ENCODE assay signal across 8 mouse cellular contexts in the genomic region with DNA sequence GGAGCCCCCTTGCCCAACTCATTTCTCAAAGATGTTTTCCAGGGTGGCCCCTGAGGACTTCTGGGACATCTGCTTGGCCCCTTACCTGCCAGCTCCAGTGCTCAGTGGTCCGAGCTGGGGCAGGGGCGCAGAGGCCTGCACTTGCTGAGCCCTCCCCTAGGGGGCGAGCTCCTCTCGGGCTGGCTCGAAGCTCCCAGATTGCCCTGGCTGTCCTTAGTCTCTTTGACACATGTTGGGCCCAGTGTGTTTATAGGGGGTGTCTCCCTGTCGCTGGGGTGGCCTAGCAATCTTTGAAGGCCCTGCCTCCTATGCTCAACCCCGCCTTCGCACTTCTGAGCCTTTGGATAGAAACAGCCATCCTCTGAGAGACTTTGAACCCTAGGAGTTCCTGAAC. TPM values are rescaled to one million over a fixed set of nuclear protein-coding genes. Genes with fewer than 3 reads are reported as not detected.
A peak's percentile ranks its signal among the peaks of the same experiment; 100 is the strongest.
DNase-seq lines count a peak whose midpoint lies in the region; ATAC-seq and TF ChIP-seq lines count a peak whose summit lies in the region.

No protein-coding gene starts in this region.

- WGBS in heart, embryonic 14.5 days = 9% methylated on average over 8 of the region's 8 CpGs
- 13% methylated on average over 8 of the region's 8 CpGs for WGBS in kidney, postnatal 0 days

- DNase-seq in A20 (ENCODE audit: low read depth, low spot score) = peak; percentile 91
- DNase-seq in NIH3T3 (ENCODE audit: low read depth) = peak; percentile 79
- DNase-seq in embryo, embryonic 10 days (ENCODE audit: low spot score) = peak; percentile 82
- peak; percentile 80 for DNase-seq in kidney, postnatal 0 days (ENCODE audit: low spot score)
- peak; percentile 60 for DNase-seq in lung, postnatal 36 days
- DNase-seq in spleen, adult 12 weeks (ENCODE audit: low spot score) = peak; percentile 42
- no peak for DNase-seq in left cerebral cortex, postnatal 25 days (ENCODE audit: low spot score in 2 of 2)

- H3K27me3 ChIP-seq in heart, embryonic 14.5 days (ENCODE audit: control insufficient read depth, insufficient read depth, low read length) = peaks cover 30% of the 10 kb centered on the region
- peaks cover 31% of the 10 kb centered on the region for H3K27me3 ChIP-seq in kidney, postnatal 0 days (ENCODE audit: insufficient read depth, low read length)

- peaks cover 17 to 39% of the 10 kb centered on the region in 2 experiments; a peak in 3 of 4 replicates for H3K4me1 ChIP-seq in heart, embryonic 14.5 days (ENCODE audit: control insufficient read depth in 2 of 2, insufficient read depth in 2 of 2, low read length in 2 of 2)
- peaks cover 27% of the 10 kb centered on the region; the same call in 1 of the 2 replicates for H3K4me1 ChIP-seq in kidney, postnatal 0 days (replicated peaks; ENCODE audit: insufficient read depth, low read length)

- H3K4me3 ChIP-seq in heart, embryonic 14.5 days (ENCODE audit: control insufficient read depth in 1 of 2, insufficient read depth in 1 of 2, low read depth in 1 of 2, low read length in 2 of 2) = peak overlapping the region in 1 of 2 experiments; percentile 53; a peak in 2 of 4 replicates
- no peak overlapping the region for H3K4me3 ChIP-seq in kidney, postnatal 0 days (replicated peaks; ENCODE audit: low read depth, low read length)

- H3K36me3 ChIP-seq in heart, embryonic 14.5 days (ENCODE audit: control insufficient read depth, insufficient read depth, low read length) = no peaks in the 10 kb centered on the region
- H3K36me3 ChIP-seq in kidney, postnatal 0 days (ENCODE audit: insufficient read depth, low read length) = no peaks in the 10 kb centered on the region

- ATAC-seq in heart, embryonic 14.5 days (ENCODE audit: insufficient number of reproducible peaks, insufficient read depth, low FRiP score, low read depth) = no peak
- ATAC-seq in kidney, postnatal 0 days (replicated peaks; ENCODE audit: low FRiP score, low read depth) = peak; percentile 29

- peak overlapping the region; percentile 72; the same call in 1 of the 2 replicates for H3K9ac ChIP-seq in heart, embryonic 14.5 days (ENCODE audit: low read length)
- no peak overlapping the region for H3K9ac ChIP-seq in kidney, postnatal 0 days (ENCODE audit: low read depth, low read length)

- intact Hi-C loops in left cerebral cortex, postnatal 25 days (cut with DNase I) = no loop called here

- TF ChIP-seq CTCF in kidney, postnatal 0 days (IDR thresholded peaks at IDR 0.05; ENCODE audit: low read depth) = peak; percentile 89

- 0 out of 4 replicates have a peak overlapping the region, but pooled peaks of 1 of the 2 experiments have one; percentile 4 for H3K27ac ChIP-seq in heart, embryonic 14.5 days (replicated peaks in 1 of 2; ENCODE audit: control insufficient read depth in 1 of 2, insufficient read depth in 1 of 2, low read depth in 2 of 2, low read length in 2 of 2)
- no peak overlapping the region for H3K27ac ChIP-seq in kidney, postnatal 0 days

- peak overlapping the region; percentile 87 for H3K4me2 ChIP-seq in heart, embryonic 14.5 days (ENCODE audit: low read length)
- H3K4me2 ChIP-seq in kidney, postnatal 0 days (ENCODE audit: low read length) = peak overlapping the region; percentile 94

- H3K9me3 ChIP-seq in heart, embryonic 14.5 days (ENCODE audit: control insufficient read depth, low read length) = no peaks in the 10 kb centered on the region
- H3K9me3 ChIP-seq in kidney, postnatal 0 days (replicated peaks; ENCODE audit: low read length) = no peaks in the 10 kb centered on the region

RNA-seq across cellular contexts. Expression of gene Cbx4, which starts 5.6 kb away (rescaled TPM):
- polyA plus RNA-seq in heart, embryonic 14.5 days (2014; fragmentation: Nextera tagmentation; extraction: Ambion mirVana) = 6.5 and 9.2 TPM in 2 replicates
- polyA plus RNA-seq in kidney, postnatal 0 days (2015; fragmentation: Nextera tagmentation; extraction: Ambion mirVana) = 8.0 and 9.7 TPM in 2 replicates
- 10 to 100 TPM; 59.5 to 66.2 TPM for total RNA-seq in left cerebral cortex, postnatal 25 days (2021)

RNA-seq across cellular contexts. Expression of gene Cbx8, which starts 50.8 kb away (rescaled TPM):
- polyA plus RNA-seq in heart, embryonic 14.5 days (2014; fragmentation: Nextera tagmentation; extraction: Ambion mirVana) = 9.3 and 9.6 TPM in 2 replicates
- polyA plus RNA-seq in kidney, postnatal 0 days (2015; fragmentation: Nextera tagmentation; extraction: Ambion mirVana) = 6.1 and 7.7 TPM in 2 replicates
- 10 to 100 TPM; 12.9 to 17.7 TPM for total RNA-seq in left cerebral cortex, postnatal 25 days (2021)

Comparison
In these comparisons a context has a peak if more than half of its experiments do, and no peak if none do; other contexts are left out.
1. DNase-seq: peak in A20 (single experiment), NIH3T3 (single experiment), embryo, embryonic 10 days (single experiment), kidney, postnatal 0 days (single experiment), lung, postnatal 36 days (single experiment) and spleen, adult 12 weeks (single experiment); none in left cerebral cortex, postnatal 25 days (0 of 2).